Comparison of ENCODE assay signal across 22 mouse cellular contexts in the genomic region with DNA sequence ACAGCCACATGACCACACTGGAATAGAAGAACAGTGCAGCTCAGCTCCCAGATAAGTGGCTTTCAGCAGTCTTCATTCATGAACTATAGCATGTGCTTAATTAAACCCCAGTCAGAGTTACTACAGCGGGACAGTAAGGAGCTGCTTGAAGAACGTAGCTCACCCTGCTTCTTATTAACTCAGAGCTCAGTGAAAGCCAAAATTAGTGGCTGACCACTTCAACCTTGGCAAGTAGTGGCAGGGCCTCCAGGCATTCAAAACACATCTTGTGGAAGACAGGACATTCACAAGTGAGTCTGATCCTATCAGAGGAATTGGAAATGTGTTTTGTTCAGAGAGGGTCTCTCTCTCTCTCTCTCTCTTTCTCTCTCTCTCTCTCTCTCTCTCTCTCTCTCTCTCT.
DNase-seq lines count a peak whose midpoint lies in the region; ATAC-seq and TF ChIP-seq lines count a peak whose summit lies in the region.
"Had no signal": no experiment of that assay in that cellular context is flagged by ENCODE, and none has a peak within 500 bp of the region (broad histone marks: within the 10 kb centered on the region; RNA-seq: fewer than 3 reads in every experiment).

No protein-coding gene starts in this region.

- no peak for TF ChIP-seq CTCF in heart, postnatal 0 days (IDR thresholded peaks at IDR 0.05; ENCODE audit: low read depth)
- TF ChIP-seq CTCF in kidney, adult 2 months (conservative IDR thresholded peaks at IDR 0.05; ENCODE audit: insufficient read depth, insufficient read length, low read depth, low read length): no peak

- peaks cover 10% of the 10 kb centered on the region for H3K4me1 ChIP-seq in heart, embryonic 12.5 days (replicated peaks)
- H3K4me1 ChIP-seq in heart, embryonic 15.5 days (replicated peaks): peaks cover 14% of the 10 kb centered on the region
- H3K4me1 ChIP-seq in heart, postnatal 0 days (ENCODE audit: control insufficient read depth, insufficient read depth): peaks cover 21% of the 10 kb centered on the region; the same call in 1 of the 2 replicates
- no peaks in the 10 kb centered on the region for H3K4me1 ChIP-seq in kidney, adult 2 months (ENCODE audit: control insufficient read depth, insufficient read depth, low read length)
- H3K4me1 ChIP-seq: embryonic facial prominence, embryonic 15.5 days; forebrain, embryonic 10.5 days; hindbrain, embryonic 13.5 days had no signal

- H3K4me2 ChIP-seq in heart, embryonic 12.5 days: no peak overlapping the region
- H3K4me2 ChIP-seq in heart, embryonic 15.5 days: no peak overlapping the region
- H3K4me2 ChIP-seq in heart, postnatal 0 days (ENCODE audit: low read depth, low read length): no peak overlapping the region
- H3K4me2 ChIP-seq: embryonic facial prominence, embryonic 15.5 days; hindbrain, embryonic 13.5 days had no signal

- no peak for ATAC-seq in heart, embryonic 12.5 days (ENCODE audit: insufficient number of reproducible peaks, low FRiP score)
- peak; percentile 43; the same call in 1 of the 2 replicates for ATAC-seq in heart, embryonic 15.5 days (replicated peaks; ENCODE audit: insufficient number of reproducible peaks, insufficient read depth, low FRiP score, low read depth)
- no peak; the same call in 1 of the 2 replicates for ATAC-seq in heart, postnatal 0 days (ENCODE audit: insufficient read depth, low read depth)
- ATAC-seq: activated CD4-positive, CD25-positive, alpha-beta regulatory T cell, adult 4 months; forebrain, embryonic 14.5 days; hindbrain, postnatal 0 days; Patski had no signal

- H3K36me3 ChIP-seq in heart, embryonic 12.5 days: peaks cover 2% of the 10 kb centered on the region; the same call in 1 of the 2 replicates
- H3K36me3 ChIP-seq in heart, embryonic 15.5 days: no peaks in the 10 kb centered on the region
- H3K36me3 ChIP-seq in heart, postnatal 0 days (replicated peaks; ENCODE audit: control insufficient read depth, insufficient read depth, low read length): no peaks in the 10 kb centered on the region
- H3K36me3 ChIP-seq in kidney, adult 2 months (ENCODE audit: control insufficient read depth, insufficient read depth, low read length): no peaks in the 10 kb centered on the region
- H3K36me3 ChIP-seq: embryonic facial prominence, embryonic 15.5 days; forebrain, embryonic 10.5 days; hindbrain, embryonic 13.5 days had no signal

- intact Hi-C loops in heart, postnatal 36 days (cut with DNase I): no loop called here

- TF ChIP-seq POLR2A in kidney, adult 2 months (IDR thresholded peaks at IDR 0.05; ENCODE audit: low read depth, low read length): no peak

- H3K9ac ChIP-seq in heart, embryonic 12.5 days: no peak overlapping the region
- H3K9ac ChIP-seq in heart, embryonic 15.5 days: no peak overlapping the region
- no peak overlapping the region for H3K9ac ChIP-seq in heart, postnatal 0 days (replicated peaks; ENCODE audit: low read depth, low read length)
- H3K9ac ChIP-seq: embryonic facial prominence, embryonic 15.5 days; hindbrain, embryonic 13.5 days had no signal

- no peaks in the 10 kb centered on the region for H3K27me3 ChIP-seq in heart, embryonic 12.5 days (replicated peaks)
- no peaks in the 10 kb centered on the region for H3K27me3 ChIP-seq in heart, embryonic 15.5 days
- no peaks in the 10 kb centered on the region for H3K27me3 ChIP-seq in heart, postnatal 0 days (ENCODE audit: control insufficient read depth, insufficient read depth, low read length)
- no peaks in the 10 kb centered on the region for H3K27me3 ChIP-seq in kidney, adult 2 months (replicated peaks; ENCODE audit: control insufficient read depth, insufficient read depth, low read length)
- H3K27me3 ChIP-seq: CH12.LX; embryonic facial prominence, embryonic 15.5 days; hindbrain, embryonic 13.5 days; Patski had no signal

- no peak overlapping the region for H3K27ac ChIP-seq in heart, embryonic 12.5 days (ENCODE audit: poor library complexity, severe bottlenecking)
- H3K27ac ChIP-seq in heart, embryonic 15.5 days: peak overlapping the region; percentile 67
- H3K27ac ChIP-seq in heart, postnatal 0 days (ENCODE audit: low read depth): peak overlapping the region; percentile 67
- H3K27ac ChIP-seq in kidney, adult 2 months (ENCODE audit: insufficient read depth, low read depth, low read length): no peak overlapping the region
- H3K27ac ChIP-seq: embryonic facial prominence, embryonic 15.5 days; forebrain, embryonic 10.5 days; hindbrain, embryonic 13.5 days; hindbrain, postnatal 0 days had no signal

- peak; percentile 89 for DNase-seq in heart, adult 11 months
- DNase-seq in heart, postnatal 36 days: no peak
- no peak for DNase-seq in heart, postnatal 0 days (ENCODE audit: low spot score)
- no peak for DNase-seq in kidney, adult 2 months
- DNase-seq in cerebellum, adult 11-12 months: no peak
- DNase-seq: adrenal gland, postnatal 25 days; cerebellum, adult 8-10 months; cerebellum, postnatal 14 days; embryo, embryonic 11 days; gastrocnemius, postnatal 10 days; kidney, adult 11 months had no signal

- WGBS in heart, embryonic 12.5 days: 54% methylated on average over 2 of the region's 2 CpGs
- WGBS in heart, embryonic 15.5 days: 44% methylated on average over 2 of the region's 2 CpGs
- WGBS in heart, postnatal 0 days: 33% methylated on average over 2 of the region's 2 CpGs
- WGBS in kidney, adult 2 months: 69% methylated on average over 2 of the region's 2 CpGs

- H3K4me3 ChIP-seq in heart, embryonic 12.5 days: no peak overlapping the region
- H3K4me3 ChIP-seq in heart, embryonic 15.5 days: no peak overlapping the region
- H3K4me3 ChIP-seq in heart, postnatal 0 days (ENCODE audit: low read depth, low read length): no peak overlapping the region
- H3K4me3 ChIP-seq in kidney, adult 2 months (ENCODE audit: insufficient read depth, low read depth, low read length): no peak overlapping the region
- H3K4me3 ChIP-seq: embryonic facial prominence, embryonic 15.5 days; erythroblast, embryonic 14.5 days; forebrain, embryonic 10.5 days; hindbrain, embryonic 13.5 days had no signal

- TF ChIP-seq EP300 in heart, postnatal 0 days (IDR thresholded peaks at IDR 0.05; ENCODE audit: low read depth): no peak

- no peaks in the 10 kb centered on the region for H3K9me3 ChIP-seq in heart, embryonic 12.5 days (replicated peaks)
- no peaks in the 10 kb centered on the region for H3K9me3 ChIP-seq in heart, embryonic 15.5 days (replicated peaks)
- H3K9me3 ChIP-seq in heart, postnatal 0 days (replicated peaks; ENCODE audit: control insufficient read depth, low read length): no peaks in the 10 kb centered on the region
- H3K9me3 ChIP-seq: embryonic facial prominence, embryonic 15.5 days; forebrain, embryonic 10.5 days; hindbrain, embryonic 13.5 days had no signal

Comparison
In these comparisons a context has a peak if more than half of its experiments do, and no peak if none do; other contexts are left out.
1. H3K27ac ChIP-seq: peak in heart, embryonic 15.5 days (single experiment) and heart, postnatal 0 days (single experiment); none in heart, embryonic 12.5 days (single experiment) and kidney, adult 2 months (single experiment).